Mouse (Mus musculus) MEL (cell line): ENCODE measurements around the gene 2510002D24Rik. TPM values are rescaled to one million over a fixed set of nuclear protein-coding genes. Genes with fewer than 3 reads are reported as not detected.
A peak's percentile ranks its signal among the peaks of the same experiment; 100 is the strongest.

ENCODE experiments used
- DNase-seq: peaks from one replicate; pipeline ENCODE4 v3.0.0; 2011; ENCODE audit warnings: low read depth, low spot score
- H3K27ac ChIP-seq: 2 replicates; pipeline ENCODE4 v1.5.1; 2012; ENCODE audit warnings: low read depth, mild to moderate bottlenecking, control low read depth, low read length, moderate library complexity; ENCODE audit not compliant: control insufficient read depth
- H3K27me3 ChIP-seq, 2 experiments: fragments of 150-350 bp in 1 of 2; sonication (generic) in 1 of 2; 2 replicates each; pipeline ENCODE4 v1.6.1; 2012; ENCODE audit warnings: low read length in 2 of 2, mild to moderate bottlenecking in 2 of 2, improper control_type of control experiment in 1 of 2, moderate library complexity in 1 of 2; ENCODE audit not compliant: insufficient read depth in 2 of 2, control insufficient read depth in 1 of 2
- H3K36me3 ChIP-seq, 2 experiments: 2 replicates each; pipeline ENCODE4 v1.6.1; 2012 to 2014; ENCODE audit warnings: low read length in 2 of 2, improper control_type of control experiment in 1 of 2, inconsistent platforms in 1 of 2, mild to moderate bottlenecking in 1 of 2; ENCODE audit not compliant: insufficient read depth in 2 of 2, control insufficient read depth in 1 of 2
- H3K4me1 ChIP-seq, 2 experiments: fragments of 150-350 bp in 1 of 2; sonication (generic) in 1 of 2; 2 replicates each; pipeline ENCODE4 v1.6.1; 2012; ENCODE audit warnings: low read length in 2 of 2, improper control_type of control experiment in 1 of 2, mild to moderate bottlenecking in 1 of 2; ENCODE audit not compliant: insufficient read depth in 2 of 2, control insufficient read depth in 1 of 2
- H3K4me3 ChIP-seq, 2 experiments: fragments of 150-350 bp in 1 of 2; sonication (generic) in 1 of 2; 2 replicates each; pipeline ENCODE4 v1.5.1; 2012; ENCODE audit warnings: low read depth in 2 of 2, low read length in 2 of 2, mild to moderate bottlenecking in 2 of 2, moderate library complexity in 2 of 2, control low read depth in 1 of 2, improper control_type of control experiment in 1 of 2; ENCODE audit not compliant: control insufficient read depth in 1 of 2, insufficient read depth in 1 of 2
- H3K79me2 ChIP-seq: 2 replicates; pipeline ENCODE4 v1.6.1; 2012; ENCODE audit warnings: mild to moderate bottlenecking, low read length, moderate library complexity; ENCODE audit not compliant: control insufficient read depth, poor library complexity, insufficient read depth
- H3K9ac ChIP-seq: 2 replicates; pipeline ENCODE4 v1.6.1; 2012; ENCODE audit warnings: low read depth, mild to moderate bottlenecking, control low read depth, low read length, moderate library complexity; ENCODE audit not compliant: control insufficient read depth, poor library complexity, severe bottlenecking
- H3K9me3 ChIP-seq: fragments of 150-350 bp; sonication (generic); replicated peaks from 2 replicates; pipeline ENCODE4 v1.6.1; 2012; ENCODE audit warnings: mild to moderate bottlenecking, low read length, improper control_type of control experiment, moderate library complexity; ENCODE audit not compliant: insufficient read depth
- BHLHE40 ChIP-seq: IDR thresholded peaks from 2 replicates; pipeline ENCODE4 v1.6.1; 2012; ENCODE audit warnings: low read depth, mild to moderate bottlenecking, inconsistent platforms, low read length, improper control_type of control experiment, borderline replicate concordance
- CHD1 ChIP-seq: IDR thresholded peaks from 2 replicates; pipeline ENCODE4 v1.6.1; 2012; ENCODE audit warnings: low read depth, mild to moderate bottlenecking, inconsistent platforms, low read length, improper control_type of control experiment
- E2F4 ChIP-seq: IDR thresholded peaks from 2 replicates; pipeline ENCODE4 v1.6.1; 2011; ENCODE audit warnings: low read depth, low read length, improper control_type of control experiment, borderline replicate concordance
- ELF1 ChIP-seq: IDR thresholded peaks from 2 replicates; pipeline ENCODE4 v1.6.1; 2014; ENCODE audit warnings: low read depth, mild to moderate bottlenecking, inconsistent platforms, low read length, improper control_type of control experiment, moderate library complexity
- EP300 ChIP-seq, 2 experiments: IDR thresholded peaks; 2 replicates each; pipeline ENCODE4 v1.6.1; 2011; ENCODE audit warnings: improper control_type of control experiment in 2 of 2, low read length in 2 of 2, low read depth in 1 of 2, mild to moderate bottlenecking in 1 of 2
- GABPA ChIP-seq: IDR thresholded peaks from 2 replicates; pipeline ENCODE4 v1.6.1; 2012; ENCODE audit warnings: low read depth, mild to moderate bottlenecking, inconsistent platforms, low read length, improper control_type of control experiment, moderate library complexity
- GATA1 ChIP-seq: IDR thresholded peaks from 2 replicates; pipeline ENCODE4 v1.6.1; 2011; ENCODE audit warnings: low read depth, low read length, improper control_type of control experiment
- HCFC1 ChIP-seq: IDR thresholded peaks from 2 replicates; pipeline ENCODE4 v1.6.1; 2012; ENCODE audit warnings: low read depth, mild to moderate bottlenecking, inconsistent platforms, low read length, improper control_type of control experiment, moderate library complexity
- JUND ChIP-seq: IDR thresholded peaks from 2 replicates; pipeline ENCODE4 v1.6.1; 2011; ENCODE audit warnings: low read depth, mild to moderate bottlenecking, improper control_type of control experiment, low read length
- KAT2A ChIP-seq: conservative IDR thresholded peaks from 2 replicates; pipeline ENCODE4 v1.6.1; 2012; ENCODE audit warnings: low read depth, low read length, improper control_type of control experiment, inconsistent platforms
- MAFK ChIP-seq: IDR thresholded peaks from 2 replicates; pipeline ENCODE4 v1.6.1; 2011; ENCODE audit warnings: low read depth, mild to moderate bottlenecking, low read length, improper control_type of control experiment, borderline replicate concordance
- MAX ChIP-seq: IDR thresholded peaks from 2 replicates; pipeline ENCODE4 v1.6.1; 2011; ENCODE audit warnings: low read length, improper control_type of control experiment
- MAZ ChIP-seq: IDR thresholded peaks from 2 replicates; pipeline ENCODE4 v1.6.1; 2012; ENCODE audit warnings: low read depth, mild to moderate bottlenecking, inconsistent platforms, low read length, improper control_type of control experiment
- MXI1 ChIP-seq: IDR thresholded peaks from 2 replicates; pipeline ENCODE4 v1.6.1; 2011; ENCODE audit warnings: mild to moderate bottlenecking, low read depth, low read length, improper control_type of control experiment
- MYC ChIP-seq: IDR thresholded peaks from 2 replicates; pipeline ENCODE4 v1.6.1; 2011; ENCODE audit warnings: low read depth, mild to moderate bottlenecking, low read length, improper control_type of control experiment, moderate library complexity
- NELFE ChIP-seq: IDR thresholded peaks from 2 replicates; pipeline ENCODE4 v1.6.1; 2011; ENCODE audit warnings: low read depth, low read length, improper control_type of control experiment
- NRF1 ChIP-seq: IDR thresholded peaks from 2 replicates; pipeline ENCODE4 v1.6.1; 2014; ENCODE audit warnings: low read depth, mild to moderate bottlenecking, inconsistent platforms, low read length, improper control_type of control experiment, moderate library complexity; ENCODE audit not compliant: poor library complexity, insufficient read depth, severe bottlenecking
- POLR2A ChIP-seq, 2 experiments: IDR thresholded peaks; 2 replicates each; pipeline ENCODE4 v1.6.1; 2011 to 2012; ENCODE audit warnings: low read length in 2 of 2, mild to moderate bottlenecking in 2 of 2, control low read depth in 1 of 2, improper control_type of control experiment in 1 of 2, low read depth in 1 of 2, moderate library complexity in 1 of 2; ENCODE audit not compliant: control insufficient read depth in 1 of 2, insufficient read depth in 1 of 2, poor library complexity in 1 of 2
- POLR2AphosphoS2 ChIP-seq: IDR thresholded peaks from 2 replicates; pipeline ENCODE4 v1.6.1; 2011; ENCODE audit warnings: low read length, improper control_type of control experiment
- POLR2AphosphoS5 ChIP-seq: IDR thresholded peaks from 2 replicates; pipeline ENCODE4 v1.6.1; 2012; ENCODE audit warnings: low read depth, borderline replicate concordance, mild to moderate bottlenecking, inconsistent platforms, low read length, moderate library complexity, mixed read lengths
- RAD21 ChIP-seq: IDR thresholded peaks from 2 replicates; pipeline ENCODE4 v1.6.1; 2011; ENCODE audit warnings: mild to moderate bottlenecking, low read depth, low read length, improper control_type of control experiment
- SIN3A ChIP-seq: IDR thresholded peaks from 2 replicates; pipeline ENCODE4 v1.6.1; 2012; ENCODE audit warnings: low read length, improper control_type of control experiment, inconsistent platforms
- SMC3 ChIP-seq: IDR thresholded peaks from 2 replicates; pipeline ENCODE4 v1.6.1; 2011; ENCODE audit warnings: low read depth, low read length, improper control_type of control experiment
- TAL1 ChIP-seq: IDR thresholded peaks from 2 replicates; pipeline ENCODE4 v1.6.1; 2012; ENCODE audit warnings: mild to moderate bottlenecking, inconsistent platforms, low read length, moderate library complexity, mixed read lengths
- TBP ChIP-seq: IDR thresholded peaks from 2 replicates; pipeline ENCODE4 v1.8.0; 2011; ENCODE audit warnings: low read depth, low read length, improper control_type of control experiment
- TCF12 ChIP-seq: IDR thresholded peaks from 2 replicates; pipeline ENCODE4 v1.6.1; 2014; ENCODE audit warnings: low read depth, mild to moderate bottlenecking, inconsistent platforms, low read length, improper control_type of control experiment, moderate library complexity
- USF1 ChIP-seq: IDR thresholded peaks from 2 replicates; pipeline ENCODE4 v1.6.1; 2014; ENCODE audit warnings: low read depth, mild to moderate bottlenecking, inconsistent platforms, low read length, improper control_type of control experiment, moderate library complexity
- ZKSCAN1 ChIP-seq: IDR thresholded peaks from 2 replicates; pipeline ENCODE4 v1.6.1; 2012; ENCODE audit warnings: low read depth, mild to moderate bottlenecking, inconsistent platforms, low read length, improper control_type of control experiment, moderate library complexity
- ZNF384 ChIP-seq: IDR thresholded peaks from 2 replicates; pipeline ENCODE4 v1.6.1; 2012; ENCODE audit warnings: low read depth, mild to moderate bottlenecking, inconsistent platforms, low read length, improper control_type of control experiment
- polyA plus RNA-seq, 2 experiments: library from polyadenylated mRNA; stranded (reverse) in 1 of 2; unstranded in 1 of 2; fragments of >175 nt in 1 of 2; fragments of >200 nt in 1 of 2; gene quantifications; 2 replicates each; pipeline versions ENCODE4 v1.2.1 to v1.2.4; 2012; ENCODE audit warnings: low replicate concordance in 2 of 2, low read depth in 1 of 2; ENCODE audit not compliant: insufficient read length in 2 of 2, insufficient read depth in 1 of 2, missing spikeins in 1 of 2
- total RNA-seq: library from RNA; depleted of rRNA; stranded (reverse); fragments of 300-350 nt; gene quantifications from 2 replicates; pipeline ENCODE4 v1.2.3, GENCODE M21; 2012

Gene 2510002D24Rik
- total and polyA plus RNA-seq, 3 experiments, result 25.3 to 33.0 TPM; not detected in 1

DNA sequence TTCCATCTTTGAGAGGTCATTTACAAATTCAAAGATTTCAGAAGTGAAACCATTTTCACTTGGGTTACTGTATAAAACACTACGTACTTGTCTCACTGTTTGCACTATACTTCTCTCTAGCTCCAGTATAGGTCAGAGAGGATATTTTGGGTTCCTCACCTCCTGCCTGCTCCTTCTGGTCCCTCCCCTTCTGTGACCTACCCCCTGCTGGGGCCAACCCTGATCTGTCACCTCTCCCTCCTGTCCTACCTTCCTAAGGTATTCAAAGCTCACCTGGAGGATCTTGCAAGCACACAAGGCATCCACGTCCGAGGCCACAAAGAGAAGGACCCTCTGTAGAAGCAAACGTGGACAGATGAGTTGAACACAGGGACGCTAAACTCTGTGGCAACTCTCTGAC lies 25.3 kb upstream of the 2510002D24Rik start:
- peak overlapping the region; percentile 80 for H3K9ac ChIP-seq
- peaks cover 30% of the 10 kb centered on the region for H3K79me2 ChIP-seq
- peaks cover 5 to 8% of the 10 kb centered on the region in 2 experiments for H3K36me3 ChIP-seq
- no peaks in the 10 kb centered on the region for H3K27me3 ChIP-seq
- H3K27ac ChIP-seq, result peak overlapping the region; percentile 62
- DNase-seq, result no peak
- peak overlapping the region; percentile 59 to 99 for H3K4me3 ChIP-seq
- TF ChIP-seq MYC, result no peak
- no peak for TF ChIP-seq RAD21
- TF ChIP-seq ZKSCAN1, result no peak
- no peak for TF ChIP-seq GABPA
- TF ChIP-seq POLR2AphosphoS5, result no peak
- TF ChIP-seq USF1, result no peak
- TF ChIP-seq NRF1, result no peak
- TF ChIP-seq HCFC1, result no peak
- no peak for TF ChIP-seq MXI1
- TF ChIP-seq MAZ, result no peak
- TF ChIP-seq, all 39 proteins: peak for 0
- Histone ChIP-seq H3K4me1 (peaks cover 0 to 3% of the 10 kb centered on the region in 2 experiments; a peak in 2 of 4 replicates), H3K9me3 (no peaks in the 10 kb centered on the region)

DNA sequence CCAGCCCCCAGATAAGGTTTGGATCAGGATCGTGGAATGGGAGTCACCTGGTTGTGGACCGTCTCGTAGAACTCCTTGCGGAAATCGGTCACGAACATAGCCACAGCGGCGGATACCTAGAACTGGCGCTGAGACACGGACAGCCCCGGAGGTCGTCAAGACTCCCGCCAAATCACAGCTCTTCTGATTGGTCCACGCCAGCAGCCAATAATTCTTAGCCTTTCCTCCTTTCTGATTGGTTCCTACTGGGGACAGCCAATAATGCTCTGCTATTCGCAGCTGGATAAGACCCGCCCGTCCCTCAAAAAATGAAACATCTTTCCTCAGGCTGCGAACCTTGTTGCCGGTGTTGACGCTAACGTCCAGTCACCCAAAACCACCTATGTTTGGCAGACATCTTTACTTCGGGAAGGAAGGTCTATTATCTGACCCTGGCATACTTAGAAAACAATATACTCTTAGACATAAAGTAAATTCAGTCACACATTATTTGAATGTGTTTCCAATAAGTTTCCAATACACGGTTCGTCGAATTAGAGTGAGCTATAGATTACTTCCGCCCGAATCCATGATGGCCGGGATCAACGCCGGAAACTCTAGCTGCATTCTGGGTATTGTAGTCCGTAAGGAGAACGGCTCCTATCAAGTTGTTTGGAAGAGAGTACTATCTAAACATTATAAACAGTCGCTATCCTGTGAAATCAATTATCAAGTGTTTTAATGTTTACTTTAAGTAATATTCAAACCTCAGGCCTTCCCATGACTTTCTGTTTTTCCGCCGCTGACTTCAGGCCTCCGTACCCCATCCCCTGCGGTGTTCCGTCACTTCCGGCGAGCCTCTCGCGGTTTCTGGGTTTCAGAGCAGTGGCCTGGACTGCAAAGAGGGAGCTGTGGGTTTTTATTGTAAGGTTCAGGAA lies 24.7 kb upstream of the 2510002D24Rik start, which contains the start of the genes Ufd1 and Cdc45:
Gene Ufd1 (plus strand): TSS at position 312 of the 917 bp plus-strand sequence.
Gene Cdc45 (minus strand): TSS at position 520 of the 917 bp plus-strand sequence.
- Histone ChIP-seq H3K36me3 (peaks cover 5% of the 10 kb centered on the region in 2 experiments), H3K4me3 (peak within 1 kb of the TSS; percentile 80 to 99)
- TF ChIP-seq TBP (peak; percentile 86), SMC3 (no peak), ELF1 (peak; percentile 98), GATA1 (no peak; the same call in 1 of the 2 replicates), KAT2A (peak; percentile 98), MAX (peak; percentile 21), BHLHE40 (no peak), RAD21 (no peak), TAL1 (no peak), CHD1 (no peak), TCF12 (no peak), EP300 (IDR thresholded peaks at IDR 0.05; ENCODE audit: low read depth in 1 of 2, low read length in 2 of 2) (no peak), POLR2AphosphoS5 (0 out of 2 replicates have a peak, but pooled peaks have one; percentile 87), ZNF384 (no peak), MAFK (no peak), NRF1 (peak; percentile 49; the same call in 1 of the 2 replicates), POLR2A (IDR thresholded peaks at IDR 0.05; ENCODE audit: control insufficient read depth in 1 of 2, insufficient read depth in 1 of 2, low read depth in 1 of 2, low read length in 2 of 2, poor library complexity in 1 of 2) (peak; percentile 81 to 96), JUND (no peak), POLR2AphosphoS2 (peak; percentile 41; the same call in 1 of the 2 replicates), SIN3A (peak; percentile 95), E2F4 (peak; percentile 83), NELFE (peak; percentile 86), HCFC1 (peak; percentile 96), USF1 (no peak)

More for the DNA sequence above, 24.7 kb upstream of the 2510002D24Rik start, which contains the start of the genes Ufd1 and Cdc45:
- no peaks in the 10 kb centered on the region for H3K9me3 ChIP-seq
- H3K27ac ChIP-seq, result peak within 1 kb of the TSS; percentile 91
- peak; percentile 98 for DNase-seq
- peaks cover 0 to 3% of the 10 kb centered on the region in 2 experiments; a peak in 2 of 4 replicates for H3K4me1 ChIP-seq
- H3K9ac ChIP-seq, result peak within 1 kb of the TSS; percentile 96
- H3K27me3 ChIP-seq, result no peaks in the 10 kb centered on the region
- peaks cover 30% of the 10 kb centered on the region for H3K79me2 ChIP-seq
